Mouse (Mus musculus): ENCODE data around the gene Pqlc2. TPM values are rescaled to one million over a fixed set of nuclear protein-coding genes. Genes with fewer than 3 reads are reported as not detected.

Pqlc2 gene
- polyA plus RNA-seq, 1 experiment from 2014 or later, result 12.7 TPM

DNA sequence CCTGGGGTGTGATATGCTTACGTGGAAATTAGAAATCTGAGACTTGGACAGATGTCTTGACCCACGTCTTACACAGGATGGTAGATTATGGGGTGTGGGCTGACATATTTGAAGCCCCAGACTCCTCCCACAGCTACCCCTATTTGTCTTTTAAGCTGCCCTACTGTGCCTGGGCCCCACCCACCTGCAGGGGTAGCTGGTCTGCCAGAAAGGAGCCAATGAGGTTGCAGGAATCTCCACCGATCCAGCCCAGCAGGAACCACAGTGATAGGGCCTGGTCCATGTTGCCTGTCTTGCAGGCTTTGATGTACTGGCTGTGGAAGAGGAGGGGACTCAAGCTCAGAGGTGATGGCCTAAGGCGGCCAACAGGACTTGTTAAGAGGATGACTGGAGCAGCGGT lies 8.3 kb downstream of the Pqlc2 start:
- Histone ChIP-seq H3K4me1 (replicated peaks) (no peaks in the 10 kb centered on the region; the same call in 1 of the 2 replicates), H3K27me3 (no peaks in the 10 kb centered on the region), H3K9ac (no peak overlapping the region), H3K9me3 (replicated peaks) (no peaks in the 10 kb centered on the region), H3K4me3 (replicated peaks) (no peak overlapping the region), H3K4me2 (no peak overlapping the region), H3K27ac (replicated peaks) (no peak overlapping the region), H3K36me3 (replicated peaks) (no peaks in the 10 kb centered on the region)
- ATAC-seq (ENCODE audit: insufficient read depth), result no peak
- WGBS (ENCODE audit: insufficient replicate concordance), result 68% methylated on average over 5 of the region's 5 CpGs

DNA sequence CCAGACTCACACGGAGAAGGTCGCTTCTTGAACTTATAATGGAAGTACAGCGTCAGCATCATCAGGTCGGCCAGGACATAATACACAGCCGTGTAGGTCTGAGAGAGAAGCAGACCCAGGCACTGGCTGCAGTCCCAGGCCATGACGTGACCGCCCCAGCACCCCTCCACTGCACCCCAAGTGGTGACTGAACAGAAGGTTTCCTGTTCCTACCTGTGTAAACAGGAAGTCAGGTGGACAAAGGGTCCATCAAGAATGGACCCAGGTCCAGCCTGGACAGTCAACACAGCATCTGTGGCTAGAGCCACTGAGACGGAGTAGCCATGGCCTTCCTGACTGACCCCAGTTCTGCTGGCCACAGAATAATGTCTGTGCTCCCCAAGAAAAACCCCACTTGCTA lies 8.7 kb downstream of the Pqlc2 start:
- Histone ChIP-seq H3K9me3 (replicated peaks) (no peaks in the 10 kb centered on the region), H3K36me3 (replicated peaks) (no peaks in the 10 kb centered on the region), H3K27ac (replicated peaks) (no peak overlapping the region), H3K4me2 (no peak overlapping the region; the same call in 1 of the 2 replicates), H3K27me3 (no peaks in the 10 kb centered on the region), H3K4me1 (replicated peaks) (no peaks in the 10 kb centered on the region; the same call in 1 of the 2 replicates), H3K4me3 (replicated peaks) (no peak overlapping the region), H3K9ac (no peak overlapping the region)
- peak; percentile 60 for ATAC-seq (ENCODE audit: insufficient read depth)
- WGBS (ENCODE audit: insufficient replicate concordance), result 71% methylated on average over 8 of the region's 8 CpGs

DNA sequence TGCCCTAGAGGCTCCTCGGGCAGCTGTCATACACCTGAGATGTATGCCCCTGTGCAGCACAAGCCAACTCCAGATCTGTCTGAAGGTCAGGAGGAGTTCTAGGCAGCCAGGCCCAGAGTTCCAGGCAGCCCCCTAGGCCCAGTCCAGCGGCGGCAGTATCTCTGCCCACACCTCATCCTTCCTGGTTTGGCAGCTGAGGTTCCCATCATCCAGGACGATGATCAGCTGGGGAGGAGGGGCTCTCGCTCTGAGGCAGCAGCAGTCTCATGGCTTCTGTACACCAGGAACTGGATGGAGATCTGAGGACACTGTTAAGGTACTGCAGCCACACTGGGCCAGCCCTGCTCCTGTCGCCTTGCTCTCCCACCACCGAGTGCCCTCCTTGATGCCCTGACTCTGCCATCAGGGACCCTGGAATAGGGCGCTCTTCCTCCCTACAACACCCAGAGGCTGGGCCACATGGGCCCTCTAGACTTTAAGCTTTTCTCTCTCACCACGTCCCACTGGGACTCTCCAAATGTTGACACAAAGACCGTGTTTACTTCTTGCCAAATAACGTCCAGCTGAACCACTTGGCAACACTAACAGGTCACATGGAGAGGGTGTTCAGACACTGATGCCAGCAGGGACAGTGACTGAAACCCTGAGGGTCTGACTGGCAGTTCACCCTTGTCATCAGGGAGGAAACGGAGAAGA lies 11.7 kb downstream of the Pqlc2 start:
- no peaks in the 10 kb centered on the region for H3K9me3 ChIP-seq (replicated peaks)
- peak; percentile 51 for ATAC-seq (ENCODE audit: insufficient read depth)
- H3K4me2 ChIP-seq, result no peak overlapping the region
- no peaks in the 10 kb centered on the region for H3K27me3 ChIP-seq
- no peaks in the 10 kb centered on the region for H3K36me3 ChIP-seq (replicated peaks)
- WGBS (ENCODE audit: insufficient replicate concordance), result 68% methylated on average over 12 of the region's 12 CpGs
- H3K4me3 ChIP-seq (replicated peaks), result no peak overlapping the region
- H3K9ac ChIP-seq, result no peak overlapping the region
- H3K4me1 ChIP-seq (replicated peaks), result no peaks in the 10 kb centered on the region; the same call in 1 of the 2 replicates
- H3K27ac ChIP-seq (replicated peaks), result no peak overlapping the region

DNA sequence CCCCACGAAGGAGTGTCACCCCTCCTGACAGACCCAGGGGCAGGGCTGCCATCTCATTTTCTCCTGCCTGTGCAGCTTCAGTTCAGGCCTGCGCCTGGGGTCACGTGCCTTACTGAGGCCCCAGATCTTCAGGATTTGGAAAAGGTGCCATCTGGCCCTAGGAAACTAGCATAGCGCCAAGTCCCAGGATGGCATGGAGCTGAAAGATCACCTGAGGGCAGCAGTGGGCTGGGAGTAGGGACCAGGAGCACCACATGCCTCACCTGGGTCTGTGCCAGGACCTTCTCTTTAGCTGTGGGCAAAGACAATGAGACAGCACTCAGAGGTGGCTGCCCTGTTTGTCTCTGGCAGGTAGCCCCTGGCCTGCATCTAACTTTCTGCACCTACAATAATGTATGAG lies 12.9 kb downstream of the Pqlc2 start:
- WGBS (ENCODE audit: insufficient replicate concordance), result 78% methylated on average over 4 of the region's 4 CpGs
- Histone ChIP-seq H3K36me3 (replicated peaks) (no peaks in the 10 kb centered on the region), H3K27ac (replicated peaks) (no peak overlapping the region), H3K9ac (no peak overlapping the region), H3K4me3 (replicated peaks) (no peak overlapping the region), H3K27me3 (no peaks in the 10 kb centered on the region), H3K4me2 (no peak overlapping the region), H3K9me3 (replicated peaks) (no peaks in the 10 kb centered on the region), H3K4me1 (replicated peaks) (no peaks in the 10 kb centered on the region; the same call in 1 of the 2 replicates)
- ATAC-seq (ENCODE audit: insufficient read depth), result no peak

DNA sequence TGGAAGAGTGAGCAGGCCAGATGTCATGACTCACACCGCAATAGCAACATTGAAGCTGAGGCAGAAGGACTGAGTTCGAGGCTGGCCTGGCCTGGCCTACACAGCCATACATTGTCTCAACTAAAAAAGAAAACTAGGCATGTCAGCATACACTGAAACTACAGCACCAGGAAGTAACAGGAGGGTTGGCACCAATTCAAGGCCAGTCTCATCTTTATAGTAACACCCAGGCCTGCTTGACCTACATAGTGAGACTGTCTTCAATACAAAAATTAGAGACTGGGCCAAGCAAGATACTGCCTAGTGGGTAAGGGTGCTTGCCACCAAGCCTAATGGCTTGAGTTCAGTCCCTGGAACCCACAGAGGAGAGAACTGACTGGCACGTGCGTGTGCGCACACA lies 18.5 kb downstream of the Pqlc2 start:
- H3K36me3 ChIP-seq (replicated peaks), result peaks cover 44% of the 10 kb centered on the region
- 83% methylated on average over 5 of the region's 5 CpGs for WGBS (ENCODE audit: insufficient replicate concordance)
- H3K4me1 ChIP-seq (replicated peaks), result no peaks in the 10 kb centered on the region; the same call in 1 of the 2 replicates
- H3K9ac ChIP-seq, result no peak overlapping the region
- no peak for ATAC-seq (ENCODE audit: insufficient read depth)
- no peak overlapping the region for H3K4me2 ChIP-seq
- H3K27me3 ChIP-seq, result no peaks in the 10 kb centered on the region
- H3K9me3 ChIP-seq (replicated peaks), result no peaks in the 10 kb centered on the region
- H3K4me3 ChIP-seq (replicated peaks), result no peak overlapping the region
- H3K27ac ChIP-seq (replicated peaks), result no peak overlapping the region

DNA sequence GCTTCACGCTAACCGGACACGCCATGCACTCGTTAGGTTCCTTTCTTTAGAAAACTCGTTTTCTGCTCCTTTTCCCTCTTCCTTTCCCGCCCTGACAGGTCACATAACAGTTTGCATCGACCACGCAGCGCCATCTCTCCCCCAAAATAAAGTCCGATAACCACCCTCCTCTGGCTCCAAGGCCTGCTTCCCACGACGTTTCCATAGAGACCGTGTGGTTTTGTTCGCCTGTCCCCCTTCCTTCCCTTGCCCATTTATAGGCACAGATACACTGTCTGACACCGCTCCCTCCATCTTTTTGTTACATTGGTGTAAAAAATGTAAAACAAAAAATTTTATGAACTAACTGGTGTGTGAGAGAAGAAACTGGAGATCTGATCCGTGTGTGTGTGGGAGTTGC lies 19.4 kb downstream of the Pqlc2 start:
- H3K9me3 ChIP-seq (replicated peaks), result no peaks in the 10 kb centered on the region
- no peaks in the 10 kb centered on the region for H3K27me3 ChIP-seq
- no peak overlapping the region for H3K4me2 ChIP-seq
- ATAC-seq (ENCODE audit: insufficient read depth), result no peak
- H3K4me3 ChIP-seq (replicated peaks), result no peak overlapping the region
- H3K9ac ChIP-seq, result no peak overlapping the region
- H3K36me3 ChIP-seq (replicated peaks), result peaks cover 51% of the 10 kb centered on the region
- no peak overlapping the region for H3K27ac ChIP-seq (replicated peaks)
- no peaks in the 10 kb centered on the region; the same call in 1 of the 2 replicates for H3K4me1 ChIP-seq (replicated peaks)
- WGBS (ENCODE audit: insufficient replicate concordance), result 78% methylated on average over 16 of the region's 16 CpGs

DNA sequence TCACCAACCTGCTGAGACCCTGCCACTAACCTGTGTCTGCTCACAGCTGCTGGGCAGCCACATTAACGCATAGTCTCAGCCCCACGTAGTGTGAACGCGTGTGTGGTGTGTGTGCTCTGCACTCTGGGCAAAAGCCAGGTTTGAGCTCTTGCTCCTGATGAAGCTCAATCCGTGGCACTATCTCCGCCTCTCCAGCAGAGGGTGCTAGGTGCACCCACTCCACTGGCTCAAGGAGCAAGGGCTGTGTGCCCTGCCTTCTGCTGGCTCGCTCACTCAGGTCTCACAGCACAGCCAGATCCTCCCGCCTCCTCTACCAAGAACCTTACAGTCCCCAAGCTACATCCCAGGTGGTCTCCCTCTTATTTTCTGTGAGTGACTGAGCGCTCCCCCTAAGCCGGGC lies 21.5 kb downstream of the Pqlc2 start:
- Histone ChIP-seq H3K27ac (replicated peaks) (no peak overlapping the region), H3K4me2 (no peak overlapping the region), H3K9ac (no peak overlapping the region), H3K36me3 (replicated peaks) (peaks cover 69% of the 10 kb centered on the region), H3K4me3 (replicated peaks) (no peak overlapping the region), H3K27me3 (no peaks in the 10 kb centered on the region), H3K4me1 (replicated peaks) (no peaks in the 10 kb centered on the region; the same call in 1 of the 2 replicates), H3K9me3 (replicated peaks) (no peaks in the 10 kb centered on the region)
- 65% methylated on average over 10 of the region's 10 CpGs for WGBS (ENCODE audit: insufficient replicate concordance)
- no peak for ATAC-seq (ENCODE audit: insufficient read depth)

DNA sequence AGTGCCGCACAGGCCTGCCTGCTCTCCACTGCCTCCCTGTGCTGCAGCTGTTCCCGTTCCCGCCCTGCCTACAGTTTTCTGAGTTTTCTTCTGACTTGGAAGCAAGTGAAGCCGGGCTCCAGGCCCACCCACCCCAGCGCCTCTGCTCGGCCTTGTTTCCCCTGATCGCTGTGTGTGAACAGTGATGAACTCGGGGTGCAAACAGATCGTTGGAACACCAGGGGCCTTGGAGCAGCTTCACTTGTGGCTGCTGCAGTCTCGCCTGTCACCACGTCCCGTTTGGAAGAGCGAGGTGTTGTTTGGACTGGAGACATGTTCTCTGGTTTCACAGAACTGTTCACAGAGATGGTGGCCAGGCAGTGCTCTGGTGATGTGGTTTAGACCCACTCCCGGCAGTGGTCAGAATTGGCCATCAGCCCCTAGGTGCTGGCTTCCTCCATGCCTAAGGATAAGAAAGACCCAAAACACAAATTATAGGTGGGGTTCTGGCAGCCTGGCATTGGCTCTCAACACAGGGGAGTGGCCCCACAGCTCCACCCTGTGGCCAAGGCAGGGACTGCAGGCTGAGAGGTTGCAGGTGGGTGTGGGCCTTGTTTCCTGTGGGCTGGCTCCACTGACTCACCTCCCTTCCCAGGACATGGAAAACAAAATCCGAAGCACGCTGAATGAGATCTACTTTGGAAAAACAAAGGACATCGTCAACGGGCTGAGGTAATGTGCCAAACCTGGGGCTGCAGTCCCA lies 23.2 kb downstream of the Pqlc2 start:
- no peaks in the 10 kb centered on the region for H3K27me3 ChIP-seq
- WGBS (ENCODE audit: insufficient replicate concordance), result 74% methylated on average over 18 of the region's 18 CpGs
- peaks cover 86% of the 10 kb centered on the region for H3K36me3 ChIP-seq (replicated peaks)
- no peak for ATAC-seq (ENCODE audit: insufficient read depth)
- no peak overlapping the region for H3K9ac ChIP-seq
- H3K4me2 ChIP-seq, result no peak overlapping the region
- H3K9me3 ChIP-seq (replicated peaks), result no peaks in the 10 kb centered on the region
- H3K27ac ChIP-seq (replicated peaks), result no peak overlapping the region
- H3K4me3 ChIP-seq (replicated peaks), result no peak overlapping the region
- H3K4me1 ChIP-seq (replicated peaks), result no peaks in the 10 kb centered on the region; the same call in 1 of the 2 replicates

DNA sequence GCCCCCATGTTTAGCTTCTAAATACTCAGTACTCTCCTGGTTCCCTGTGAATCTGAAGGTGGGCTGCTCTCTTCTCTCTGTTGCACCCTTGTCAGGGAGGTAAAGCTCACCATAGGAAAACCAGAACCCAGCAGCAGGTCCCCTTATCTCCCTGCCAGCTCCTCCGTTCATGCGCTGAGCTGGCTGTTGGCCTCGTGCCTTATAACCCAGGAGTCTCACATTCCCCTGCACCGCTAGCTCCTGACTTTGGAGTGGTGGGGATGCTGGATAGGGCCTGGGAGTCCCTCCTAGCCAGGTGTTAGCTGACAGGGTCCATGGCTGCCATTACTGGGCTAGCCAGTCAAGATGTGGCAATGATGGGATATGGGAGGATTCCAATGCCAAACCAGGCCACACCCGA lies 24.3 kb downstream of the Pqlc2 start:
- Histone ChIP-seq H3K27ac (replicated peaks) (no peak overlapping the region), H3K4me1 (replicated peaks) (no peaks in the 10 kb centered on the region; the same call in 1 of the 2 replicates), H3K9me3 (replicated peaks) (no peaks in the 10 kb centered on the region), H3K4me3 (replicated peaks) (no peak overlapping the region), H3K27me3 (no peaks in the 10 kb centered on the region), H3K36me3 (replicated peaks) (peaks cover 89% of the 10 kb centered on the region), H3K9ac (no peak overlapping the region), H3K4me2 (no peak overlapping the region)
- 59% methylated on average over 5 of the region's 5 CpGs for WGBS (ENCODE audit: insufficient replicate concordance)
- ATAC-seq (ENCODE audit: insufficient read depth), result no peak

DNA sequence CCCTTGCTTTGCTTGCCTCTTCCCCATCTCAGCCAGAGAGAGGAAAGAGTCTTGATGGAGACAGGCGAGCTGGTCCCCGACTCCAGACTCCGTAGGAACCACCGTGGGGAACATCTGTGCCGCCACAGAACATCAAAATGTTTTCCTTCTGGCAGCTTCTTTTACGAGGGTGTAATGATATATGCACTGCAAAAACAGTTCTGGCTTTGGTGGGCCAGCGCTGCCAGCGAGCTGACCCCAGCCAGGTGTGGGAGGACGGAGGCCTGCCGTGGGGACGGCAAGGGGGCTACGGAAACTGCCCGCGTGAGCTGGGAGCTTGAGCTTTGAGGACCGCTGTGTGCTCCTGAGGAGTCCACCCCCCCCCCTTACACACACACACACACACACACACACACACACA lies 25.6 kb downstream of the Pqlc2 start:
- Histone ChIP-seq H3K36me3 (replicated peaks) (peaks cover 94% of the 10 kb centered on the region), H3K4me3 (replicated peaks) (no peak overlapping the region), H3K4me1 (replicated peaks) (no peaks in the 10 kb centered on the region; the same call in 1 of the 2 replicates), H3K27ac (replicated peaks) (no peak overlapping the region), H3K4me2 (no peak overlapping the region), H3K9me3 (replicated peaks) (no peaks in the 10 kb centered on the region), H3K9ac (no peak overlapping the region), H3K27me3 (no peaks in the 10 kb centered on the region)
- 88% methylated on average over 15 of the region's 15 CpGs for WGBS (ENCODE audit: insufficient replicate concordance)
- no peak for ATAC-seq (ENCODE audit: insufficient read depth)

DNA sequence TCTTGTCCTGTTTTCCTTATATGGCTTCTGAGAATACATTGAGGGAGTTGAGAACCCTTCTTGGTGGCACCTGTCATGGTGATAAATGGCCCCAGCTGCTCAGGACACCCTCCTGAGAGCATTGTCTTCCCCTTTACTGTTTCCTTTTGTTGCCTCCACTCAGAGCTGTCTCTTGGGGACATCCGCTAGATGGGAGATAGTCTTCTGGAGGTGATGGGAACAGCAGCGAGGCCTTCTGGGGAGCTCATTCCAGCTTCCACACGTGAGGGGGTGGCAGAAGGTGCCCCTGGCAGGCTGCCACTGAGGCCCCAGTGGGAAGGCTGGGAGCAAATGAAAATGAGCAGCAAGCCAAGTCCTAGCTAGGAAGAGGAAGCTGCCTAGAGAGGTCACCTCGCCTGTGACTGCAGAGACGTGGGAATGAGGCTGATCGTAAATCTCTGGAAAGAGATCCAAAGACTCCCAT lies 27.5 kb downstream of the Pqlc2 start:
- Histone ChIP-seq H3K4me1 (replicated peaks) (no peaks in the 10 kb centered on the region), H3K36me3 (replicated peaks) (peaks cover 79% of the 10 kb centered on the region), H3K27ac (replicated peaks) (no peak overlapping the region), H3K9me3 (replicated peaks) (no peaks in the 10 kb centered on the region), H3K4me3 (replicated peaks) (no peak overlapping the region), H3K27me3 (no peaks in the 10 kb centered on the region), H3K9ac (no peak overlapping the region), H3K4me2 (no peak overlapping the region)
- no peak for ATAC-seq (ENCODE audit: insufficient read depth)
- 71% methylated on average over 6 of the region's 6 CpGs for WGBS (ENCODE audit: insufficient replicate concordance)
